Mouse (Mus musculus): ENCODE data around the gene Zswim3.

DNA sequence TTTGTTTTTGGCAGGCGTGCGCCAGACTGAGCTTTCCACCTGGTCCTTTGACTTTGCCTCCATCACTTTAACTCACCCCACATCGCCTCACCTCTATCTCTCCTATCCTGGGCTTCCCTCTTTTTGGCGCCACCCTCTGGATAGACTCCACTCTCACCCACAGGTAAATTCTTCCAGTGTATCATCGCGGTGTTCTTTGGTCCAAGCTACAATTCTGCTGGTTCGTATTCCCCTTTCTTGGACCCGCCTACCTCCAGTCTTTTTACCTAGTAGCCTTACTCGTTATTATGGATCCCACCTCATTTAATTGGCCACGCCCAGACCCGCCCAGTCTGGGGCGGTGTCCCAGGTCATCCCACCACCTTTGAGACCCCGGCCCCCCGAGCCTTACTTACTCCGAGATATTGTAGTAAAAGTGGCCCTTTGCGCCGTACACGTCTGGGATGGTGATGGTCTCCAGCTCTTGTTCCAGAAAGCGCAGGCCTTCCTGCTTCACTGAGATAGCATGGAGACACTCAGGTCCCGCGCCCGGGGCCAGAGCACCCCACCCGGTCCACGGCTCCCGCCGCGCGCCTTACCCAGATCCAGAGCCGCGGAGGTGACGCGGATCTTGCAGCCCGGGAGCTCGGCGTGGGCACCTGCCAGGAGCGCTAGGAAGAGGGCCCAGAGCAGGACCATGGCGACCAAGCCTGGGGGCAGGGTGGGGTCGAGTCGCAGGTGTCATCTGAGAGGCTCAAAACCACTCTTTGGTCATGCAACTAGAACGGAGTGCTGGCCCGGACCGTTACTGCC, 51.6 kb downstream of the Zswim3 start:
- TF ChIP-seq HCFC1 (IDR thresholded peaks at IDR 0.05; ENCODE audit: low read depth, low read length) (no peak), ZNF384 (IDR thresholded peaks at IDR 0.05; ENCODE audit: low read depth, low read length) (no peak), TCF12 (IDR thresholded peaks at IDR 0.05; ENCODE audit: low read depth, low read length) (0 out of 2 replicates have a peak, but pooled peaks have one; percentile 10), POLR2A (IDR thresholded peaks at IDR 0.05; ENCODE audit: control insufficient read depth in 1 of 2, insufficient read depth in 1 of 2, low read depth in 1 of 2, low read length in 2 of 2, poor library complexity in 1 of 2) (no peak; a peak in 1 of 4 replicates), POLR2AphosphoS2 (IDR thresholded peaks at IDR 0.05; ENCODE audit: low read length) (no peak), NRF1 (IDR thresholded peaks at IDR 0.05; ENCODE audit: insufficient read depth, low read depth, low read length, poor library complexity, severe bottlenecking) (no peak), CTCF (IDR thresholded peaks at IDR 0.05 in 2 of 3, conservative IDR thresholded peaks at IDR 0.05 in 1 of 3; ENCODE audit: control insufficient read depth in 1 of 3, insufficient read depth in 1 of 3, low read depth in 2 of 3, low read length in 3 of 3, poor library complexity in 1 of 3, severe bottlenecking in 1 of 3) (peak in 1 of 3 experiments; percentile 17; a peak in 1 of 6 replicates), MAX (IDR thresholded peaks at IDR 0.05; ENCODE audit: low read length) (no peak), NELFE (IDR thresholded peaks at IDR 0.05; ENCODE audit: low read depth, low read length) (no peak)

Measured in MEL (cell line).